Mouse (Mus musculus) megakaryocyte, embryonic 14.5 days (primary cell): Measurements from ENCODE around the gene Adgrv1.

Experiments used
- FLI1 ChIP-seq: IDR thresholded peaks from 2 replicates; pipeline ENCODE4 v1.6.1; 2012; ENCODE audit warnings: low read length, inconsistent platforms, mixed read lengths
- GATA1 ChIP-seq: IDR thresholded peaks from 3 replicates; pipeline ENCODE4 v1.6.1; 2012; ENCODE audit warnings: mixed read lengths, low read length, inconsistent platforms, borderline replicate concordance

- TF ChIP-seq GATA1 (no peak), FLI1 (no peak)
Observed at GRCm38 (mm10) chr13:81667713-81668112, 34.8 kb upstream of the Adgrv1 start.
